Mouse (Mus musculus) c-Kit-negative CD71-positive TER-119-positive erythroid progenitor cells, embryonic 14.5 days (primary cell): ENCODE measurements at regions not wholly inside any gene's neighbourhood (a gene's known extent, or its start where the extent isn't known, plus 50 kb on each side); places are given as distances from the start of the nearest gene placed in this dataset.

Source experiments
- DNase-seq: peaks from one replicate; pipeline ENCODE4 v3.0.0-alpha.2; 2013; ENCODE audit warnings: low read depth, low spot score

GRCm38 (mm10) chr19:15230129-15230927 lies 632.5 kb upstream of the Tle4 start:
- DNase-seq, result no peak

GRCm38 (mm10) chr19:15217387-15217786 lies 619.5 kb upstream of the Tle4 start:
- DNase-seq, result no peak

- DNase-seq, result no peak
Measured at GRCm38 (mm10) chr19:15214651-15215050, 616.8 kb upstream of the Tle4 start.

- DNase-seq, result no peak
Measured at GRCm38 (mm10) chr19:15212881-15213280, 615.0 kb upstream of the Tle4 start.

DNA sequence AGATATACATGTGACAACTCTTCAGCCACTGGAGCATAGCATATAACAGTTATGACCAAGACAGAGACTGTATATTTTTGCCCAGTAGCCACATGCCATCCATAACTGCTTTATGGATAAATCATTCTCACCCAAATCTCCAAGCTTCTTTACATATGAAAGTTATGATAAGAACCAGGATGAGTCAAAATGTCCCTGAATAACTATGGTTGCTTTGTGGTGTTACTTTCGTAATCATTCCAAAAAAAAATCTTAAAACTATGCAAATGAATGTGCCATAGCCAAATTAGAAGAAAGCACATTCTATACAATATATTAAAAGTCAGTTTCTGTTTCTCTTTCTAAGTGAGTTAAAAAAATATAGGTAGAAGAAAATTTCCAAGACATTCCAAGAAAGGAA lies 605.2 kb upstream of the Tle4 start:
- DNase-seq, result no peak

- no peak for DNase-seq
Measured at GRCm38 (mm10) chr19:15201262-15201661, 603.4 kb upstream of the Tle4 start.

DNA sequence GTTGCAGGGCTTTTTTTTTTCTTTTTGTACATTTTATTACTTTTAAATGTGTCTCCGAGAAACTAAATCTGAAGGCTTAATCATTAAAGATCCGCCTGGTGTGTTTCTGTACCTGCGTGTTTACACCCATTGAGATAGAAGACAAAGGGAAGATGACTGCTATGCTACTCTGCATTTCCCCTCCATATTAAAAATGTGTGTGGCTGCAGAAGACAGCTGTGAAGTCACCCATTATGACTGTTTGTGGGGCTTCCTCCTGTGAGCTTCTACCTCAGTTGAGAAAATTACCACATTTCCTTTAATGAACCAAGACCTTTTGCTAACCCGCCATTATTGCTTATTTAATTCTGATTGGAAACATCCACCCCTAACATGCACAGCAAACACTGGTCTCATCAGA lies 602.9 kb upstream of the Tle4 start:
- DNase-seq, result no peak

DNA sequence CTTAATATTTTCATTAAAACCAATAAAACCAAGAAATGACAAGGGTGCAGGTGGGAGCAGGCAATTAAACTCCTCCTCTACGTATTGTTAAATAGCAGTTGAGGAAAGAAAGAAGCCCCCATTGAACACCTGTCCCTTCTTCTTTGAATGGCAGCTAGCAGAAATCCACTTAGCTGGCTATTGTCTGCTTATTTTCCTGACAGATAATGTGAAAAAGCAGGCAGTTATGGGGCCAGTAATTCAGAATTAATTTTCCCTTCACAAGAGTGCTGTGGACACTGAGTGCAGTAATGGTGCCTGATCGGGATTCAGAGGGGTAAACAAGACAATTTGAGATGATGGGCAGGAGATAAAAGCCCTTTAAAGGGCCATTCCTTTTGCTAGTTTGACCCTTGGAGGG lies 602.5 kb upstream of the Tle4 start:
- no peak for DNase-seq

GRCm38 (mm10) chr19:15199692-15200091 lies 601.8 kb upstream of the Tle4 start:
- no peak for DNase-seq

DNA sequence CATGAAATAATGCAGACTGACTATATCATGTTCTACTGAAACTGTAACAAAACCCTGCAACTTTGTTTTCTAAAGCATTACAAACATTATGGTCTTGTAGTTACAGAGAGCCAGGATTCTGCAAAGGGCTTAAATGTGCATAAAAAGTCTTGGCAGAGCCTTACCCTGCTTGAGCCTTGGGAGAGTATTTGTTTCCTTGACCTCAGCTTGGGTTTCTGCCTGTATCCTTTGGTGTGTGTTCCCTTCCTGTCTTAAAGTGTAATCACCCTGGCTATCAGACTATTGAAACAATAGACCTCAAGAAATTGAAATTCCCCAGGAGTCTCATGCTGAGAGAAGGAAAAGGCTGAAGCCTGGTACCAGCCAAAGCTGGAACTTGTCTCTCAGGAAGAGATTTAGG lies 577.4 kb upstream of the Tle4 start:
- DNase-seq, result no peak

DNA sequence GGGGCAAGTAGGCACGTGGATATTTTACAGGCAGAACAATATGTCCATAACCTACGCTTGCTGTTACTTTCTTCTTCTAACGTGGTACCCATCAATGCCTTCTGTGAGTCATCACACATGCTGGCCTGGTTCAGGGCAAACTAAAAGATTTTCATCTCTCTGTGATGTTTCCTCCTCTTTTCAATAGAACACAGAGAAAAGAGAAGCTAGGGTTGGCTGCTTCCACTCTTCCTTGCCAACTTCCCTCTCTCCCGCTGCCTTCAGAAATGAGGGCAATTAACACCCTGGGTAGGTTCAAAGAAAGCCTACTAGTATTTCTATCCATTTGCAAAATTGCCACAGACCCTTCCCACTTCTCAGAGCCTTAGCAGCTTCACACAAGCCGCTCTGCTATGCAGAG lies 575.5 kb upstream of the Tle4 start:
- no peak for DNase-seq

GRCm38 (mm10) chr19:15167184-15167583 lies 569.3 kb upstream of the Tle4 start:
- no peak for DNase-seq

GRCm38 (mm10) chr19:15160641-15161040 lies 562.8 kb upstream of the Tle4 start:
- no peak for DNase-seq

- DNase-seq, result no peak
Measured at GRCm38 (mm10) chr19:15158653-15159052, 560.8 kb upstream of the Tle4 start.

DNA sequence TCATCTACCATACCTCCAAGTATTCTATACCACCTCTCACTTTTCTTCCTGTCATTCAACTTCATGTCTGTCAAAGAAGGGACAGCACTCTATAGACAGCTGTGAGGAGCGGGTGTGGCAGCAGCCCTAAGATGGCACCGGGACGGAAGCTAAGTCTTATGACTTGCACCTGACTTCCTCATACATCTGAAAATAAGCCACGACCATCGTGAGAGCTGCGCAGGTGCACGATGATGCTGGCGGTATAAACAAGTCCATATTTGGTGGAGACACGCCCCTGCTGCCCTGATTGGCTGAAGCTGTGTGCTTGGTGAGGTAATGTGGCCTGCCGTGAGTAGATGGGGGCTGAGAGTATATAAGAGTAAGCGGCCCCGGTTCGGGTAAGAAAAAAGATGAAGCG lies 560.3 kb upstream of the Tle4 start:
- DNase-seq, result no peak

DNA sequence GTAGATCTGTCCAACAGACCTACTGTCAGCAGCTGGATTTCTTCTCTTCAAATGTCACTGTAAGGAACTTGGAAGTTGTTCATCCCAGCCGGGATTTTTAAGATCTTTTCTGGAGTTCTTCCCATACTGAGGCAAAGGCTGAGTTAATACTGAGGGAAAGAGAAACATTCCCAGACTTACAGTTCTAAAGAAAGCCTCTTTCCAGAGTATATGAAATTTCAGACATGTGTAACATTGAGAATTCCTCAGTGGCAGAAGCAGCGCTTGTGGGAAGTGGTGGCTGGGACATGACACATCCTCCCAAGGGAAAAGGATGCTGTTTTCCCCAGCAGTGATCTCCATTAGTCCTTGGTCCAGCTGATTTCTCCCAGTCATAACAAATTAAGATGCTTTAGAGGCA lies 556.8 kb upstream of the Tle4 start:
- no peak for DNase-seq

GRCm38 (mm10) chr19:15146325-15146724 lies 548.5 kb upstream of the Tle4 start:
- DNase-seq, result no peak

- DNase-seq, result no peak
Measured at GRCm38 (mm10) chr19:15127122-15127521, 529.3 kb upstream of the Tle4 start.

DNA sequence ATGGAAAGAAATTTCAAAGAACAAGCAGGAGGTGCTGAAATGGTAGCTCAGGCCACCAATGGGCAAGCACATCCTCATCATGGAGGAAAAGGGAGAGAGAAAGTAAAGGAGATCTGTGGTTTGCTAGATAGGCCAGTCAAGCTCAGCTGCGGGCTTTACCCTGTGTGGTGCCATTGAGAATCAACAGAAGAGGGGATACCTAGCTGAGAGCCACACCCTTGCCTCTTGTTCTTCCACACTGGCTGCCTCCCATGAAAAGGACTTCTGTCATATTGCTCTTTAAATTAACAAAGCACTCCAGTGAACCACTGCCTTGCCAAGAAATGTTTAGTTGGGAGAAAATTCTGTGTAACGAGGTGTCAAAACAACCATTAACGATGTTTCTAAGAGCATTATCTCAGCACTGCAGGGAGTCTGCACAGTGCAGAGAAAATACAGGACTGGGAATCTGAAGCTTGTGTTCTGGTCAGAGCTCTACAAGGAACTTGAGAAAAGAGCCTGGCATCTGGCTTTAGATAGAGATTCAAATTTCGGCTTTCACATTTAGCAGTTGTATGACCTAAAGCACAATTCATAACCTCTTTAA lies 510.7 kb upstream of the Tle4 start:
- no peak for DNase-seq

GRCm38 (mm10) chr19:15095054-15095453 lies 497.2 kb upstream of the Tle4 start:
- DNase-seq, result no peak

DNA sequence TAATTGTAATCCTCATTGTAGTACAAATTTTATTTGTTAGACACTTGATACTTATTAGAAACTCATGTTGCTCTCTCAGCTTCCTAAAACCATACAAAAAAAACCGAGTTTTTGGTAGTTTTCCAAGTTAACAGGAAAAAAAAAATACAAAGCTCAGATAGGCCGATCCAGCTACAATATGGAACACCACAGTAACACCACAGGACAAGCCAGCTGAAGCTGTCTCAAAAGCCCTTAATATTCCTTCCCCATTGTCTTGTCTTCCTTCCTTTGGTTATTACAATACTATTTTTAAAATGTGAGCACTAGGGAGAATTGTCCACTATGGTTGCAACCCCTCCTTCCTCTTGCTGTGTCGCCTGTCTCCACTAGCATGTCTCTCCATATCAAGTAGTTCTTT lies 495.7 kb upstream of the Tle4 start:
- DNase-seq, result no peak

GRCm38 (mm10) chr19:15080638-15081037 lies 482.8 kb upstream of the Tle4 start:
- no peak for DNase-seq

- no peak for DNase-seq
Measured at GRCm38 (mm10) chr19:15057801-15058200, 459.9 kb upstream of the Tle4 start.
